Mouse (Mus musculus) hindbrain, embryonic 11.5 days (tissue): ENCODE results near the gene 1600002K03Rik. TPM values are rescaled to one million over a fixed set of nuclear protein-coding genes. Genes with fewer than 3 reads are reported as not detected.

Source experiments
- ATAC-seq: fragments of 200-750 bp; cut with Nextera tagmentation; 2 replicates; pipeline ENCODE4 v1.8.0; 2017; ENCODE audit warnings: mild to moderate bottlenecking, moderate TSS enrichment, moderate library complexity; ENCODE audit not compliant: low FRiP score
- DNase-seq: peaks from one replicate; pipeline ENCODE4 v3.0.0-alpha.2; 2015; ENCODE audit warnings: low spot score
- H3K27ac ChIP-seq: fragments of 300-500 bp; sonication (generic); 2 replicates; pipeline ENCODE4 v1.5.1; 2014; ENCODE audit warnings: mild to moderate bottlenecking, low read depth, low read length
- H3K27me3 ChIP-seq: fragments of 300-500 bp; sonication (generic); 2 replicates; pipeline ENCODE4 v1.6.1; 2014; ENCODE audit warnings: mild to moderate bottlenecking, low read length, moderate library complexity, mixed read lengths; ENCODE audit not compliant: control insufficient read depth, insufficient read depth
- H3K36me3 ChIP-seq: fragments of 300-500 bp; sonication (generic); 2 replicates; pipeline ENCODE4 v1.6.1; 2014; ENCODE audit warnings: mild to moderate bottlenecking, low read length, moderate library complexity, mixed read lengths; ENCODE audit not compliant: control insufficient read depth, insufficient read depth
- H3K4me1 ChIP-seq: fragments of 300-500 bp; sonication (generic); replicated peaks from 2 replicates; pipeline ENCODE4 v1.6.1; 2014; ENCODE audit warnings: low read length, mixed read lengths; ENCODE audit not compliant: control insufficient read depth, insufficient read depth
- H3K4me2 ChIP-seq: fragments of 300-500 bp; sonication (generic); replicated peaks from 2 replicates; pipeline ENCODE4 v1.6.1; 2014; ENCODE audit warnings: mild to moderate bottlenecking, low read depth, low read length
- H3K4me3 ChIP-seq: fragments of 300-500 bp; sonication (generic); 2 replicates; pipeline ENCODE4 v1.5.1; 2014; ENCODE audit warnings: low read depth, low read length
- H3K9ac ChIP-seq: fragments of 300-500 bp; sonication (generic); 2 replicates; pipeline ENCODE4 v1.6.1; 2014; ENCODE audit warnings: low read depth, low read length
- H3K9me3 ChIP-seq: fragments of 300-500 bp; sonication (generic); 2 replicates; pipeline ENCODE4 v1.6.1; 2016; ENCODE audit warnings: low read length; ENCODE audit not compliant: control insufficient read depth
- WGBS: fragments of 180-500 bp; shearing (Covaris S2); extraction: QIAGEN DNeasy Blood & Tissue Kit; methylation state at CpG from one replicate; pipeline ENCODE4 v1.1.7; 2014; 5-methylcytosine and 5-hydroxymethylcytosine counted together
- polyA plus RNA-seq: library from polyadenylated mRNA; unstranded; fragments of >200 nt; fragmentation: Nextera tagmentation; extraction: Ambion mirVana; gene quantifications from 2 replicates; pipeline ENCODE4 v1.2.1, GENCODE M21; 2014

1600002K03Rik gene
- polyA plus RNA-seq, 1 experiment from 2014 or later, result 7.6 TPM

GRCm38 (mm10) chr10:80161522-80162242 is 11.1 kb upstream of the 1600002K03Rik start:
- Histone ChIP-seq H3K4me2 (peak overlapping the region; percentile 69; the same call in 1 of the 2 replicates), H3K4me3 (peak overlapping the region; percentile 36; the same call in 1 of the 2 replicates), H3K9ac (0 out of 2 replicates have a peak overlapping the region, but pooled peaks have one; percentile 11), H3K27ac (peak overlapping the region; percentile 78), H3K9me3 (no peaks in the 10 kb centered on the region), H3K4me1 (peaks cover 38% of the 10 kb centered on the region), H3K36me3 (peaks cover 5% of the 10 kb centered on the region), H3K27me3 (0 out of 2 replicates have a peak, but pooled peaks cover 2% of the 10 kb centered on the region)
- 6% methylated on average over 6 of the region's 7 CpGs for WGBS
- DNase-seq (peak; percentile 58), ATAC-seq (no peak)

- H3K4me2 ChIP-seq, result no peak overlapping the region
- DNase-seq, result no peak
- 0 out of 2 replicates have a peak, but pooled peaks cover 2% of the 10 kb centered on the region for H3K27me3 ChIP-seq
- H3K9ac ChIP-seq, result 0 out of 2 replicates have a peak overlapping the region, but pooled peaks have one; percentile 11
- 82% methylated on average over 3 of the region's 3 CpGs for WGBS
- H3K4me1 ChIP-seq, result peaks cover 34% of the 10 kb centered on the region
- H3K9me3 ChIP-seq, result no peaks in the 10 kb centered on the region
- H3K36me3 ChIP-seq, result peaks cover 4% of the 10 kb centered on the region
- no peak for ATAC-seq
- H3K27ac ChIP-seq, result 0 out of 2 replicates have a peak overlapping the region, but pooled peaks have one; percentile 78
- no peak overlapping the region for H3K4me3 ChIP-seq
Measured at GRCm38 (mm10) chr10:80162243-80162608, 10.5 kb upstream of the 1600002K03Rik start.

- ATAC-seq (no peak), DNase-seq (no peak)
- Histone ChIP-seq H3K4me3 (no peak overlapping the region), H3K27me3 (0 out of 2 replicates have a peak, but pooled peaks cover 2% of the 10 kb centered on the region), H3K4me1 (peaks cover 30% of the 10 kb centered on the region), H3K9ac (no peak overlapping the region), H3K36me3 (no peaks in the 10 kb centered on the region), H3K4me2 (no peak overlapping the region), H3K9me3 (no peaks in the 10 kb centered on the region), H3K27ac (no peak overlapping the region)
- 74% methylated on average over 6 of the region's 6 CpGs for WGBS
Measured at GRCm38 (mm10) chr10:80162716-80163299, 9.9 kb upstream of the 1600002K03Rik start.

GRCm38 (mm10) chr10:80163721-80164120 is 9.0 kb upstream of the 1600002K03Rik start:
- Histone ChIP-seq H3K4me2 (no peak overlapping the region), H3K27ac (no peak overlapping the region)
- 78% methylated on average over 8 of the region's 8 CpGs for WGBS

GRCm38 (mm10) chr10:80164161-80164997 is 8.4 kb upstream of the 1600002K03Rik start:
- 10% methylated on average over 43 of the region's 44 CpGs for WGBS
- Histone ChIP-seq H3K4me3 (peak overlapping the region; percentile 34), H3K9me3 (no peaks in the 10 kb centered on the region), H3K9ac (peak overlapping the region; percentile 49), H3K27me3 (0 out of 2 replicates have a peak, but pooled peaks cover 2% of the 10 kb centered on the region), H3K36me3 (no peaks in the 10 kb centered on the region), H3K4me1 (peaks cover 23% of the 10 kb centered on the region), H3K27ac (peak overlapping the region; percentile 77), H3K4me2 (peak overlapping the region; percentile 70)
- DNase-seq (no peak), ATAC-seq (peak; percentile 10)

More at GRCm38 (mm10) chr10:80163721-80164120, 9.0 kb upstream of the 1600002K03Rik start:
- Histone ChIP-seq H3K4me1 (peaks cover 26% of the 10 kb centered on the region), H3K36me3 (no peaks in the 10 kb centered on the region), H3K9ac (no peak overlapping the region), H3K4me3 (no peak overlapping the region), H3K27me3 (0 out of 2 replicates have a peak, but pooled peaks cover 2% of the 10 kb centered on the region), H3K9me3 (no peaks in the 10 kb centered on the region)
- DNase-seq (peak; percentile 2), ATAC-seq (no peak)

GRCm38 (mm10) chr10:80164998-80165344 is 7.8 kb upstream of the 1600002K03Rik start:
- no peaks in the 10 kb centered on the region for H3K9me3 ChIP-seq
- peak overlapping the region; percentile 49 for H3K9ac ChIP-seq
- peak overlapping the region; percentile 34 for H3K4me3 ChIP-seq
- peaks cover 23% of the 10 kb centered on the region for H3K4me1 ChIP-seq
- peak; percentile 25 for ATAC-seq
- peak overlapping the region; percentile 70 for H3K4me2 ChIP-seq
- peak; percentile 97 for DNase-seq
- under 1% methylated on average over 17 of the region's 17 CpGs for WGBS
- peaks cover 2% of the 10 kb centered on the region; the same call in 1 of the 2 replicates for H3K36me3 ChIP-seq
- H3K27ac ChIP-seq, result peak overlapping the region; percentile 77
- H3K27me3 ChIP-seq, result 0 out of 2 replicates have a peak, but pooled peaks cover 2% of the 10 kb centered on the region

GRCm38 (mm10) chr10:80165392-80166128 is 7.2 kb upstream of the 1600002K03Rik start, which contains the start of gene Cirbp:
Cirbp (plus strand) TSS chr10:80165985.
- ATAC-seq, result 0 out of 2 replicates have a peak, but pooled peaks have one; percentile 7
- WGBS, result 17% methylated on average over 20 of the region's 20 CpGs

More at GRCm38 (mm10) chr10:80165392-80166128, 7.2 kb upstream of the 1600002K03Rik start, which contains the start of gene Cirbp:
- Histone ChIP-seq H3K9me3 (no peaks in the 10 kb centered on the region), H3K9ac (peak within 1 kb of the TSS; percentile 49), H3K4me2 (peak within 1 kb of the TSS; percentile 70), H3K4me1 (peaks cover 23% of the 10 kb centered on the region), H3K27me3 (0 out of 2 replicates have a peak, but pooled peaks cover 2% of the 10 kb centered on the region), H3K36me3 (peaks cover 8% of the 10 kb centered on the region), H3K4me3 (peak within 1 kb of the TSS; percentile 34), H3K27ac (peak within 1 kb of the TSS; percentile 82)
- peak; percentile 65 for DNase-seq
